Mouse (Mus musculus): ENCODE data around the gene Fam207a. TPM values are rescaled to one million over a fixed set of nuclear protein-coding genes. Genes with fewer than 3 reads are reported as not detected.

Fam207a gene
- polyA plus RNA-seq, 1 experiment from 2014 or later = 41.6 TPM

- Histone ChIP-seq H3K9ac (replicated peaks) (no peak overlapping the region), H3K9me3 (no peaks in the 10 kb centered on the region), H3K4me2 (replicated peaks) (no peak overlapping the region), H3K36me3 (no peaks in the 10 kb centered on the region), H3K4me3 (replicated peaks) (no peak overlapping the region), H3K27ac (no peak overlapping the region), H3K27me3 (no peaks in the 10 kb centered on the region), H3K4me1 (replicated peaks) (no peaks in the 10 kb centered on the region)
- no peak for ATAC-seq
- WGBS = 83% methylated on average over 3 of the region's 3 CpGs
Measured at GRCm38 (mm10) chr10:77457701-77458100, 57.9 kb downstream of the Fam207a start.

GRCm38 (mm10) chr10:77456507-77456906 is 59.1 kb downstream of the Fam207a start:
- Histone ChIP-seq H3K27ac (no peak overlapping the region), H3K4me2 (replicated peaks) (no peak overlapping the region), H3K9me3 (no peaks in the 10 kb centered on the region), H3K36me3 (no peaks in the 10 kb centered on the region), H3K27me3 (no peaks in the 10 kb centered on the region), H3K4me3 (replicated peaks) (no peak overlapping the region), H3K4me1 (replicated peaks) (no peaks in the 10 kb centered on the region), H3K9ac (replicated peaks) (no peak overlapping the region)
- no peak for ATAC-seq
- WGBS = 63% methylated on average over 7 of the region's 7 CpGs

GRCm38 (mm10) chr10:77455251-77456010 is 60.2 kb downstream of the Fam207a start:
- no peak overlapping the region for H3K4me2 ChIP-seq (replicated peaks)
- no peaks in the 10 kb centered on the region for H3K4me1 ChIP-seq (replicated peaks)
- no peaks in the 10 kb centered on the region for H3K27me3 ChIP-seq
- no peak overlapping the region for H3K27ac ChIP-seq
- H3K4me3 ChIP-seq (replicated peaks) = no peak overlapping the region
- H3K9me3 ChIP-seq = no peaks in the 10 kb centered on the region
- no peaks in the 10 kb centered on the region for H3K36me3 ChIP-seq
- H3K9ac ChIP-seq (replicated peaks) = no peak overlapping the region
- no peak for ATAC-seq
- 84% methylated on average over 14 of the region's 14 CpGs for WGBS

- no peak overlapping the region for H3K4me2 ChIP-seq (replicated peaks)
- H3K4me1 ChIP-seq (replicated peaks) = no peaks in the 10 kb centered on the region
- 84% methylated on average over 6 of the region's 6 CpGs for WGBS
- no peak for ATAC-seq
- H3K27me3 ChIP-seq = no peaks in the 10 kb centered on the region
- H3K27ac ChIP-seq = no peak overlapping the region
- no peak overlapping the region for H3K9ac ChIP-seq (replicated peaks)
- no peak overlapping the region for H3K4me3 ChIP-seq (replicated peaks)
- no peaks in the 10 kb centered on the region for H3K9me3 ChIP-seq
- H3K36me3 ChIP-seq = no peaks in the 10 kb centered on the region
Measured at GRCm38 (mm10) chr10:77454795-77455194, 60.8 kb downstream of the Fam207a start.

GRCm38 (mm10) chr10:77451822-77452221 is 63.8 kb downstream of the Fam207a start:
- Histone ChIP-seq H3K27ac (no peak overlapping the region), H3K36me3 (no peaks in the 10 kb centered on the region), H3K4me3 (replicated peaks) (no peak overlapping the region), H3K27me3 (no peaks in the 10 kb centered on the region), H3K4me1 (replicated peaks) (peaks cover 6% of the 10 kb centered on the region; the same call in 1 of the 2 replicates), H3K9me3 (no peaks in the 10 kb centered on the region), H3K4me2 (replicated peaks) (no peak overlapping the region), H3K9ac (replicated peaks) (no peak overlapping the region)
- ATAC-seq = no peak
- 92% methylated on average over 4 of the region's 4 CpGs for WGBS

- Histone ChIP-seq H3K4me1 (replicated peaks) (peaks cover 6% of the 10 kb centered on the region; the same call in 1 of the 2 replicates), H3K27ac (no peak overlapping the region), H3K36me3 (no peaks in the 10 kb centered on the region), H3K9ac (replicated peaks) (no peak overlapping the region), H3K4me3 (replicated peaks) (no peak overlapping the region), H3K27me3 (no peaks in the 10 kb centered on the region), H3K9me3 (no peaks in the 10 kb centered on the region), H3K4me2 (replicated peaks) (no peak overlapping the region)
- ATAC-seq = no peak
Measured at GRCm38 (mm10) chr10:77450159-77450464, 65.5 kb downstream of the Fam207a start.

GRCm38 (mm10) chr10:77449315-77450158 is 66.0 kb downstream of the Fam207a start:
- H3K4me2 ChIP-seq (replicated peaks) = peak overlapping the region; percentile 22; the same call in 1 of the 2 replicates
- H3K27ac ChIP-seq = no peak overlapping the region
- WGBS = 50% methylated on average over 23 of the region's 23 CpGs
- H3K36me3 ChIP-seq = no peaks in the 10 kb centered on the region
- no peak overlapping the region for H3K4me3 ChIP-seq (replicated peaks)
- H3K9me3 ChIP-seq = no peaks in the 10 kb centered on the region
- no peaks in the 10 kb centered on the region for H3K27me3 ChIP-seq
- peaks cover 6% of the 10 kb centered on the region; the same call in 1 of the 2 replicates for H3K4me1 ChIP-seq (replicated peaks)
- H3K9ac ChIP-seq (replicated peaks) = no peak overlapping the region
- ATAC-seq = no peak

- 65% methylated on average over 6 of the region's 6 CpGs for WGBS
- H3K27ac ChIP-seq = no peak overlapping the region
- H3K9ac ChIP-seq (replicated peaks) = no peak overlapping the region
- no peak overlapping the region for H3K4me3 ChIP-seq (replicated peaks)
- H3K4me1 ChIP-seq (replicated peaks) = peaks cover 6% of the 10 kb centered on the region; the same call in 1 of the 2 replicates
- H3K4me2 ChIP-seq (replicated peaks) = no peak overlapping the region
- H3K36me3 ChIP-seq = no peaks in the 10 kb centered on the region
- no peaks in the 10 kb centered on the region for H3K27me3 ChIP-seq
- no peaks in the 10 kb centered on the region for H3K9me3 ChIP-seq
- ATAC-seq = no peak
Measured at GRCm38 (mm10) chr10:77448698-77449247, 66.8 kb downstream of the Fam207a start.

- no peaks in the 10 kb centered on the region for H3K36me3 ChIP-seq
- WGBS = 81% methylated on average over 7 of the region's 7 CpGs
- no peak for ATAC-seq
- no peak overlapping the region for H3K9ac ChIP-seq (replicated peaks)
- H3K27me3 ChIP-seq = no peaks in the 10 kb centered on the region
- no peak overlapping the region for H3K4me2 ChIP-seq (replicated peaks)
- no peak overlapping the region for H3K27ac ChIP-seq
- no peak overlapping the region for H3K4me3 ChIP-seq (replicated peaks)
- H3K4me1 ChIP-seq (replicated peaks) = peaks cover 6% of the 10 kb centered on the region; the same call in 1 of the 2 replicates
- H3K9me3 ChIP-seq = no peaks in the 10 kb centered on the region
Measured at GRCm38 (mm10) chr10:77448209-77448608, 67.4 kb downstream of the Fam207a start.

- no peak overlapping the region for H3K9ac ChIP-seq (replicated peaks)
- no peak overlapping the region for H3K27ac ChIP-seq
- peaks cover 6% of the 10 kb centered on the region; the same call in 1 of the 2 replicates for H3K4me1 ChIP-seq (replicated peaks)
- no peaks in the 10 kb centered on the region for H3K27me3 ChIP-seq
- no peak for ATAC-seq
- H3K36me3 ChIP-seq = no peaks in the 10 kb centered on the region
- H3K4me3 ChIP-seq (replicated peaks) = no peak overlapping the region
- H3K9me3 ChIP-seq = no peaks in the 10 kb centered on the region
- 18% methylated on average over 2 of the region's 2 CpGs for WGBS
- no peak overlapping the region for H3K4me2 ChIP-seq (replicated peaks)
Measured at GRCm38 (mm10) chr10:77447755-77448154, 67.8 kb downstream of the Fam207a start.

GRCm38 (mm10) chr10:77442250-77442649 is 73.3 kb downstream of the Fam207a start:
- no peaks in the 10 kb centered on the region for H3K27me3 ChIP-seq
- ATAC-seq = no peak
- H3K4me2 ChIP-seq (replicated peaks) = no peak overlapping the region
- H3K36me3 ChIP-seq = no peaks in the 10 kb centered on the region
- no peak overlapping the region for H3K27ac ChIP-seq
- no peak overlapping the region for H3K9ac ChIP-seq (replicated peaks)
- 88% methylated on average over 4 of the region's 4 CpGs for WGBS
- no peak overlapping the region for H3K4me3 ChIP-seq (replicated peaks)
- no peaks in the 10 kb centered on the region for H3K9me3 ChIP-seq
- H3K4me1 ChIP-seq (replicated peaks) = no peaks in the 10 kb centered on the region

GRCm38 (mm10) chr10:77441812-77442211 is 73.8 kb downstream of the Fam207a start:
- no peak overlapping the region for H3K4me3 ChIP-seq (replicated peaks)
- no peak overlapping the region for H3K4me2 ChIP-seq (replicated peaks)
- no peak overlapping the region for H3K9ac ChIP-seq (replicated peaks)
- H3K36me3 ChIP-seq = no peaks in the 10 kb centered on the region
- H3K4me1 ChIP-seq (replicated peaks) = no peaks in the 10 kb centered on the region
- H3K27me3 ChIP-seq = no peaks in the 10 kb centered on the region
- no peak overlapping the region for H3K27ac ChIP-seq
- no peaks in the 10 kb centered on the region for H3K9me3 ChIP-seq
- WGBS = 89% methylated on average over 3 of the region's 3 CpGs
- ATAC-seq = no peak

Data from midbrain, embryonic 13.5 days (tissue).